In the genomic region with DNA sequence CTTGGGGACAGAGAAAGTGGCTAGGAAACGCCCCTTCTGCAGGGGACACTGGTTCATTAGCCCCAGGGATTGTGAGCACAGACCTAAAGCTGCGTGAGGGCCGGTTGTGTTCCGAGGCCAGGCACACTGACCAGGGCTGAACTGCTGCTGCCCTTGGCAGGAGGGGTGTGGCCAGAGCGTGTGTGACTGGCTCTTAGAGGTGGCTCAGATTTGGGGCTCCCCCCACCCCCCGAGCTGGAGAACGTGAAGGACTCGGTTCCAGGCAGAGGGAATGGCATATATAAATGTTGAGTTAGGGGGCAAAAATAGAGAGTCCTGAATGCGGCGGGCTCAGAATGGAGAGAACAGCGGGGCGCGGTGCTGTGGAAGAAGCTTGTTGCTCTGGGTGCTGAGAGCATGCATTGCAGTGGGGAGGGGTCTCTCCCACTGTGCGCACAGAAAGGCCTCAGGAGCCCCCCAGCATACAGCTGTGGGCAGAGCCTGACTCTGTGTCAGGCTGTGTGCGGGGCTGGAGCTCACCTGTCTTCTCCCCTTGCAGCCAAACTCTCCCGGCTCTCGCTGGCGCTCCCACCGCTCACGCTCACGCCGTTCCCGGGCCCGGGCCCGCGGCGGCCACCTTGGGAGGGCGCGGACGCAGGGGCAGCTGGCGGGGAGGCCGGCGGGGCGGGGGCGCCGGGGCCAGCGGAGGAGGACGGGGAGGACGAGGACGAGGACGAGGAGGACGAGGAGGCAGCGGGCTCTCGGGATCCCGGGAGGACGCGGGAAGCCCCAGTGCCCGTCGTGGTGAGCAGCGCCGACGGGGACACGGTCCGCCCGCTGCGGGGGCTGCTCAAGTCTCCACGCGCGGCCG, we compare ENCODE assay signal across 8 mouse cellular contexts. TPM values are rescaled to one million over a fixed set of nuclear protein-coding genes. Genes with fewer than 3 reads are reported as not detected.
DNase-seq lines count a peak whose midpoint lies in the region; ATAC-seq and TF ChIP-seq lines count a peak whose summit lies in the region.

No protein-coding gene starts in this region.

- no peak for TF ChIP-seq CTCF in kidney, adult 2 months (conservative IDR thresholded peaks at IDR 0.05; ENCODE audit: insufficient read depth, insufficient read length, low read depth, low read length)
- no peak for TF ChIP-seq CTCF in bone marrow macrophage, adult 2 months (IDR thresholded peaks at IDR 0.05; ENCODE audit: low read depth, low read length)
- TF ChIP-seq CTCF in liver, postnatal 0 days (IDR thresholded peaks at IDR 0.05; ENCODE audit: low read depth), result no peak

- H3K4me2 ChIP-seq in heart, embryonic 16.5 days (ENCODE audit: low read depth, low read length), result peak overlapping the region; percentile 69
- H3K4me2 ChIP-seq in liver, postnatal 0 days (ENCODE audit: low read depth, low read length), result peak overlapping the region; percentile 75

- H3K9me3 ChIP-seq in heart, embryonic 16.5 days (replicated peaks; ENCODE audit: control insufficient read depth, low read length), result no peaks in the 10 kb centered on the region
- no peaks in the 10 kb centered on the region for H3K9me3 ChIP-seq in liver, postnatal 0 days (ENCODE audit: low read length)

- H3K4me1 ChIP-seq in kidney, adult 2 months (ENCODE audit: control insufficient read depth, insufficient read depth, low read length), result peaks cover 4% of the 10 kb centered on the region; the same call in 1 of the 2 replicates
- H3K4me1 ChIP-seq in bone marrow macrophage, adult 2 months (ENCODE audit: control insufficient read depth, insufficient read depth, low read length), result no peaks in the 10 kb centered on the region
- peaks cover 12% of the 10 kb centered on the region for H3K4me1 ChIP-seq in heart, embryonic 16.5 days (ENCODE audit: control insufficient read depth, insufficient read depth, low read length)
- H3K4me1 ChIP-seq in liver, postnatal 0 days (ENCODE audit: insufficient read depth), result peaks cover 26% of the 10 kb centered on the region

- H3K27me3 ChIP-seq in kidney, adult 2 months (replicated peaks; ENCODE audit: control insufficient read depth, insufficient read depth, low read length), result no peaks in the 10 kb centered on the region
- peaks cover 59% of the 10 kb centered on the region for H3K27me3 ChIP-seq in heart, embryonic 16.5 days (ENCODE audit: control insufficient read depth, insufficient read depth, low read length)
- H3K27me3 ChIP-seq in liver, postnatal 0 days (ENCODE audit: insufficient read depth, low read length), result peaks cover 53% of the 10 kb centered on the region

- no peak for TF ChIP-seq POLR2A in kidney, adult 2 months (IDR thresholded peaks at IDR 0.05; ENCODE audit: low read depth, low read length)
- TF ChIP-seq POLR2A in bone marrow macrophage, adult 2 months (IDR thresholded peaks at IDR 0.05; ENCODE audit: borderline replicate concordance, low read depth, low read length), result no peak

- H3K4me3 ChIP-seq in kidney, adult 2 months (ENCODE audit: insufficient read depth, low read depth, low read length), result peak overlapping the region; percentile 95
- H3K4me3 ChIP-seq in bone marrow macrophage, adult 2 months (ENCODE audit: insufficient read depth, low read length), result peak overlapping the region; percentile 58
- peak overlapping the region; percentile 50 for H3K4me3 ChIP-seq in heart, embryonic 16.5 days (ENCODE audit: low read length)
- H3K4me3 ChIP-seq in liver, postnatal 0 days (ENCODE audit: low read depth, low read length), result peak overlapping the region; percentile 49

- peak overlapping the region; percentile 47 for H3K9ac ChIP-seq in heart, embryonic 16.5 days (ENCODE audit: low read length)
- H3K9ac ChIP-seq in liver, postnatal 0 days (replicated peaks), result peak overlapping the region; percentile 42; the same call in 1 of the 2 replicates

- ATAC-seq in heart, embryonic 16.5 days (replicated peaks; ENCODE audit: extremely low read depth, insufficient read depth, low FRiP score), result no peak
- ATAC-seq in liver, postnatal 0 days, result no peak

- H3K27ac ChIP-seq in kidney, adult 2 months (ENCODE audit: insufficient read depth, low read depth, low read length), result 0 out of 2 replicates have a peak overlapping the region, but pooled peaks have one; percentile 31
- no peak overlapping the region for H3K27ac ChIP-seq in bone marrow macrophage, adult 2 months (ENCODE audit: insufficient read depth, low read depth, low read length)
- no peak overlapping the region for H3K27ac ChIP-seq in heart, embryonic 16.5 days (ENCODE audit: low read length)
- no peak overlapping the region for H3K27ac ChIP-seq in liver, postnatal 0 days (ENCODE audit: low read depth)

- H3K36me3 ChIP-seq in kidney, adult 2 months (ENCODE audit: control insufficient read depth, insufficient read depth, low read length), result no peaks in the 10 kb centered on the region
- no peaks in the 10 kb centered on the region for H3K36me3 ChIP-seq in heart, embryonic 16.5 days (ENCODE audit: control insufficient read depth, insufficient read depth)
- H3K36me3 ChIP-seq in liver, postnatal 0 days (replicated peaks; ENCODE audit: insufficient read depth, low read length), result no peaks in the 10 kb centered on the region

- DNase-seq in kidney, adult 2 months, result peak; percentile 24
- no peak for DNase-seq in kidney, adult 11 months
- DNase-seq in liver, postnatal 0 days, result no peak
- DNase-seq in embryo, embryonic 10.5 days (ENCODE audit: low spot score), result no peak
- no peak for DNase-seq in thymus, postnatal 36 days
- no peak for DNase-seq in left cerebral cortex, adult 9 months (ENCODE audit: low spot score in 2 of 2)

- 3% methylated on average over 60 of the region's 60 CpGs for WGBS in kidney, adult 2 months
- 2% methylated on average over 59 of the region's 60 CpGs for WGBS in heart, embryonic 16.5 days
- 3% methylated on average over 58 of the region's 60 CpGs for WGBS in liver, postnatal 0 days (ENCODE audit: insufficient replicate concordance)

- TF ChIP-seq EP300 in liver, postnatal 0 days (IDR thresholded peaks at IDR 0.05; ENCODE audit: low read depth), result no peak

RNA-seq across cellular contexts. Expression of gene Sult2b1, which starts 13.4 kb away (rescaled TPM):
- 4.2 and 6.1 TPM in 2 replicates for polyA plus RNA-seq in kidney, adult 2 months (2012; rRNA removed)
- 1.5 TPM in 1 of 2 replicates, not detected in the other for polyA plus RNA-seq in bone marrow macrophage, adult 2 months (2012; ENCODE audit: insufficient read depth, insufficient read length, missing spikeins)
- polyA plus RNA-seq in heart, embryonic 16.5 days (2015; fragmentation: Nextera tagmentation; extraction: Ambion mirVana), result 0.66 and 0.72 TPM in 2 replicates
- 0.26 and 0.38 TPM in 2 replicates for polyA plus RNA-seq in liver, postnatal 0 days (2015; fragmentation: Nextera tagmentation; extraction: Ambion mirVana)

RNA-seq across cellular contexts. Expression of gene Lmtk3, which starts 14.3 kb away (rescaled TPM):
- polyA plus RNA-seq in kidney, adult 2 months (2012; rRNA removed), result 5.7 and 7.3 TPM in 2 replicates
- polyA plus RNA-seq in bone marrow macrophage, adult 2 months (2012; ENCODE audit: insufficient read depth, insufficient read length, missing spikeins), result 0.16 TPM in 1 of 2 replicates, not detected in the other
- polyA plus RNA-seq in heart, embryonic 16.5 days (2015; fragmentation: Nextera tagmentation; extraction: Ambion mirVana), result 0.53 and 0.57 TPM in 2 replicates
- polyA plus RNA-seq in liver, postnatal 0 days (2015; fragmentation: Nextera tagmentation; extraction: Ambion mirVana), result not detected in 2 replicates

RNA-seq across cellular contexts. Expression of gene Cyth2, which starts 16.5 kb away (rescaled TPM):
- polyA plus RNA-seq in kidney, adult 2 months (2012; rRNA removed), result 43.3 and 44.7 TPM in 2 replicates
- polyA plus RNA-seq in bone marrow macrophage, adult 2 months (2012; ENCODE audit: insufficient read depth, insufficient read length, missing spikeins), result 63.7 and 68.8 TPM in 2 replicates
- 90.8 and 90.9 TPM in 2 replicates for polyA plus RNA-seq in heart, embryonic 16.5 days (2015; fragmentation: Nextera tagmentation; extraction: Ambion mirVana)
- polyA plus RNA-seq in liver, postnatal 0 days (2015; fragmentation: Nextera tagmentation; extraction: Ambion mirVana), result 21.4 and 24.2 TPM in 2 replicates

RNA-seq across cellular contexts. Expression of gene Kcnj14, which starts 26.7 kb away (rescaled TPM):
- 0.28 and 0.31 TPM in 2 replicates for polyA plus RNA-seq in kidney, adult 2 months (2012; rRNA removed)
- not detected in 2 replicates for polyA plus RNA-seq in bone marrow macrophage, adult 2 months (2012; ENCODE audit: insufficient read depth, insufficient read length, missing spikeins)
- polyA plus RNA-seq in heart, embryonic 16.5 days (2015; fragmentation: Nextera tagmentation; extraction: Ambion mirVana), result 0.50 and 0.57 TPM in 2 replicates
- 0.11 and 0.32 TPM in 2 replicates for polyA plus RNA-seq in liver, postnatal 0 days (2015; fragmentation: Nextera tagmentation; extraction: Ambion mirVana)

RNA-seq across cellular contexts. Expression of gene Grwd1, which starts 32.9 kb away (rescaled TPM):
- polyA plus RNA-seq in kidney, adult 2 months (2012; rRNA removed), result 12.3 and 12.9 TPM in 2 replicates
- polyA plus RNA-seq in bone marrow macrophage, adult 2 months (2012; ENCODE audit: insufficient read depth, insufficient read length, missing spikeins), result 4.4 and 4.9 TPM in 2 replicates
- polyA plus RNA-seq in heart, embryonic 16.5 days (2015; fragmentation: Nextera tagmentation; extraction: Ambion mirVana), result 38.1 and 40.2 TPM in 2 replicates
- polyA plus RNA-seq in liver, postnatal 0 days (2015; fragmentation: Nextera tagmentation; extraction: Ambion mirVana), result 18.3 and 19.3 TPM in 2 replicates
